Mouse (Mus musculus): ENCODE measurements around the gene Togaram1. TPM values are rescaled to one million over a fixed set of nuclear protein-coding genes. Genes with fewer than 3 reads are reported as not detected.
A peak's percentile ranks its signal among the peaks of the same experiment; 100 is the strongest.

Togaram1 gene
- polyA plus RNA-seq, 1 experiment from 2014 or later: 42.5 TPM

DNA sequence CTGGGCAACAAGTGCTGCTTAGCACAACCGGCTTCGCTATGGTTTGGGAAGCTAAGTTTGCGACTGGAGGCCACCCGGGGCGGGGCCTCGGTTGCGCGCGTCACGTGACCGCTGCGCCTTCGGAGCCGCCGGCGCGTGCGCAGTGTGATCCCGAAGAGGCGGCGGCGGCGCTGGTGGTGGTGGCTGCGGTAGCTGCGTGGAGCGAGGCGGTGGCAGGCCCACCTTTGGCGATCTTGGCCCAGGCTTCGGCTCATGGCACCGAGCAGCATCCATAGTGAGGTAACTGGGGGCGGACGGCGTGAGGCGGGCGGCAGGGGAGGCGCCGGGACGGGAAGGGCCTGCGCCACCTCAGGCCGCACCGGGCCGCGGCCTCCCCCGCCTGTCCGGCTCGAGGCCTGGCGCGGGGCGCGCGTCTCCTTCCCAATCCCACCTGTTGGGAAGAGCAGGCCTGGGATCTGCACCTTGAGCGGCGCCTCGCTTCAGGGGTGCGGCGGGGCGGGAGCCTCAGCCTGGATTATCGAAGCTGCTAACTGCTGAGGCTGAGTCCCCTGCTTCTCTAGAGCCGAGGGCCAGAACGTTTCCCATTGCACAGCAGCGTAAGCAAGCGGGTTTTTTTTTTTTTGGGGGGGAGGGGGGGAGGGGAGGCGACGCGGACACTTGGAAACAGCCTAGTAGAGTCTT lies 70.7 kb downstream of the Togaram1 start, which contains the start of gene Prpf39:
Gene Prpf39, plus strand, starts transcription at position 144 of the 681 bp plus-strand sequence.
- Histone ChIP-seq H3K27ac (ENCODE audit: low read depth, low read length) (peak within 1 kb of the TSS; percentile 85), H3K4me3 (ENCODE audit: low read length) (peak within 1 kb of the TSS; percentile 87), H3K4me1 (ENCODE audit: control insufficient read depth, insufficient read depth, low read length) (peaks cover 15% of the 10 kb centered on the region), H3K4me2 (replicated peaks; ENCODE audit: low read depth, low read length) (peak within 1 kb of the TSS; percentile 49), H3K36me3 (ENCODE audit: control insufficient read depth, insufficient read depth, low read length) (no peaks in the 10 kb centered on the region), H3K9me3 (ENCODE audit: control insufficient read depth, low read length) (no peaks in the 10 kb centered on the region), H3K27me3 (ENCODE audit: control insufficient read depth, insufficient read depth, low read length) (no peaks in the 10 kb centered on the region), H3K9ac (ENCODE audit: low read depth, low read length) (peak within 1 kb of the TSS; percentile 95)
- peak; percentile 96 for ATAC-seq (ENCODE audit: low FRiP score, low TSS enrichment)
- under 1% methylated on average over 63 of the region's 65 CpGs for WGBS

DNA sequence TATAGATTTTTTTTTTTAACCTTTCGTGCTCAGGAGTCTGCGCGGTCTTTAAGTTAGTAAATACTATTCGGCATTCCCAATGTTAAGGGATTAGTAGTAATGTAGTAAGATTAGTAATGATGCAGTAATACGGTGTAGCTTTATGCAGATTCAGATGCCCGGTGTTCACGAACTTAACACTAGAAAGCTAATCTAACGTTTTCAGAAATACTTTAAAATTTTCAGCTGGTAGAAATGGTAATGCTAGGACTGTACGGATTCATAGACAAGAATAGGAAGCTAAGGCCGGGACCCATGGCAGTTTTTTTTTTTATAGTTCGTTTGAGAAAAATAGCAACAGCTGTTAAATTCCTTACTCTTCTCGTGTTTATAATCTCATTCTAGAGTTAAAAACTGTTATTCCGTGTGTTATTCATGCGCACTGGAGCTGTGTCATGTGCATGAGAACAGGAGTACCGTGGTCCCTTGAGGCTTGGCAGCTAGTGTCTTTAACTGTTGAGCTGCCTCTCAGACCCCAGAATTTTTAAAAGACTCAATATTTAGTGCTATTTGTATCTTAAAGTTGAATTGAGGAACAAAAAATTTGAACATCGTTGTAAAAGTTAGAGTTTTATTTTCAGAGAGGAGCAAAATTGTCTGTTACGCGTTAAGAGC lies 71.4 kb downstream of the Togaram1 start:
- WGBS: 16% methylated on average over 18 of the region's 18 CpGs
- Histone ChIP-seq H3K27me3 (ENCODE audit: control insufficient read depth, insufficient read depth, low read length) (no peaks in the 10 kb centered on the region), H3K9me3 (ENCODE audit: control insufficient read depth, low read length) (no peaks in the 10 kb centered on the region), H3K4me1 (ENCODE audit: control insufficient read depth, insufficient read depth, low read length) (peaks cover 15% of the 10 kb centered on the region), H3K9ac (ENCODE audit: low read depth, low read length) (peak overlapping the region; percentile 95), H3K36me3 (ENCODE audit: control insufficient read depth, insufficient read depth, low read length) (no peaks in the 10 kb centered on the region), H3K4me3 (ENCODE audit: low read length) (peak overlapping the region; percentile 87), H3K4me2 (replicated peaks; ENCODE audit: low read depth, low read length) (peak overlapping the region; percentile 49), H3K27ac (ENCODE audit: low read depth, low read length) (no peak overlapping the region)
- ATAC-seq (ENCODE audit: low FRiP score, low TSS enrichment): peak; percentile 9; the same call in 1 of the 2 replicates

- Histone ChIP-seq H3K4me2 (replicated peaks; ENCODE audit: low read depth, low read length) (peak overlapping the region; percentile 49), H3K36me3 (ENCODE audit: control insufficient read depth, insufficient read depth, low read length) (0 out of 2 replicates have a peak, but pooled peaks cover 3% of the 10 kb centered on the region), H3K27me3 (ENCODE audit: control insufficient read depth, insufficient read depth, low read length) (no peaks in the 10 kb centered on the region), H3K9me3 (ENCODE audit: control insufficient read depth, low read length) (no peaks in the 10 kb centered on the region), H3K4me1 (ENCODE audit: control insufficient read depth, insufficient read depth, low read length) (peaks cover 15% of the 10 kb centered on the region), H3K4me3 (ENCODE audit: low read length) (peak overlapping the region; percentile 87), H3K9ac (ENCODE audit: low read depth, low read length) (peak overlapping the region; percentile 95; the same call in 1 of the 2 replicates), H3K27ac (ENCODE audit: low read depth, low read length) (no peak overlapping the region)
- ATAC-seq (ENCODE audit: low FRiP score, low TSS enrichment): no peak
- WGBS: 19% methylated on average over 4 of the region's 4 CpGs
Observed at GRCm38 (mm10) chr12:65037546-65037937, 71.9 kb downstream of the Togaram1 start.

DNA sequence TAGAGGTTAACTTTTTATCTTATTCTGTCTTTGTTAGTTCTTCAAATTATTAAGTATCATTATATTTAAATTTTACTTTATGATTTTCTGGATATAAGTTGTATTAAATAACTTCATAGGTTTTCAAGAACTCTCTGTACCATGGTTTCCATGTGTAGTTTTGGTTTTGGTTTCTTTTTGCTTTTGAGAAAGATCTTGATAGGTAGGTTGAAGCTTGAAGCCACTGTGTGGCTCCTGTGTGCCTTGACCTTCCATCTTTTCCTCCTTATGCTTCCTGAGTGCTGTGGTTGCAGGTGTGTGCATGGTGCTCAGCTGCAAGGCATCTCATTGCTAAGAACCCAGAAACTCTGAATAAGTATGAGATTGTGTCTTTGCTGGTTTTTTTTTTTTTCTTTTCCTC lies 83.2 kb downstream of the Togaram1 start:
- ATAC-seq (ENCODE audit: low FRiP score, low TSS enrichment): no peak
- Histone ChIP-seq H3K27me3 (ENCODE audit: control insufficient read depth, insufficient read depth, low read length) (no peaks in the 10 kb centered on the region), H3K4me1 (ENCODE audit: control insufficient read depth, insufficient read depth, low read length) (no peaks in the 10 kb centered on the region), H3K27ac (ENCODE audit: low read depth, low read length) (no peak overlapping the region), H3K36me3 (ENCODE audit: control insufficient read depth, insufficient read depth, low read length) (peaks cover 55% of the 10 kb centered on the region), H3K9me3 (ENCODE audit: control insufficient read depth, low read length) (no peaks in the 10 kb centered on the region), H3K4me2 (replicated peaks; ENCODE audit: low read depth, low read length) (no peak overlapping the region), H3K4me3 (ENCODE audit: low read length) (no peak overlapping the region), H3K9ac (ENCODE audit: low read depth, low read length) (no peak overlapping the region)

- ATAC-seq (ENCODE audit: low FRiP score, low TSS enrichment): no peak
- Histone ChIP-seq H3K4me1 (ENCODE audit: control insufficient read depth, insufficient read depth, low read length) (no peaks in the 10 kb centered on the region), H3K4me2 (replicated peaks; ENCODE audit: low read depth, low read length) (no peak overlapping the region), H3K27ac (ENCODE audit: low read depth, low read length) (no peak overlapping the region), H3K36me3 (ENCODE audit: control insufficient read depth, insufficient read depth, low read length) (peaks cover 66% of the 10 kb centered on the region), H3K9me3 (ENCODE audit: control insufficient read depth, low read length) (no peaks in the 10 kb centered on the region), H3K27me3 (ENCODE audit: control insufficient read depth, insufficient read depth, low read length) (no peaks in the 10 kb centered on the region), H3K4me3 (ENCODE audit: low read length) (no peak overlapping the region), H3K9ac (ENCODE audit: low read depth, low read length) (no peak overlapping the region)
- 77% methylated on average over 2 of the region's 2 CpGs for WGBS
Observed at GRCm38 (mm10) chr12:65058203-65058602, 92.6 kb downstream of the Togaram1 start.

- Histone ChIP-seq H3K9ac (ENCODE audit: low read depth, low read length) (no peak overlapping the region), H3K27me3 (ENCODE audit: control insufficient read depth, insufficient read depth, low read length) (no peaks in the 10 kb centered on the region), H3K4me2 (replicated peaks; ENCODE audit: low read depth, low read length) (no peak overlapping the region), H3K9me3 (ENCODE audit: control insufficient read depth, low read length) (no peaks in the 10 kb centered on the region), H3K4me3 (ENCODE audit: low read length) (no peak overlapping the region), H3K4me1 (ENCODE audit: control insufficient read depth, insufficient read depth, low read length) (no peaks in the 10 kb centered on the region), H3K27ac (ENCODE audit: low read depth, low read length) (no peak overlapping the region), H3K36me3 (ENCODE audit: control insufficient read depth, insufficient read depth, low read length) (peaks cover 65% of the 10 kb centered on the region)
- ATAC-seq (ENCODE audit: low FRiP score, low TSS enrichment): no peak
Observed at GRCm38 (mm10) chr12:65061082-65061481, 95.5 kb downstream of the Togaram1 start.

DNA sequence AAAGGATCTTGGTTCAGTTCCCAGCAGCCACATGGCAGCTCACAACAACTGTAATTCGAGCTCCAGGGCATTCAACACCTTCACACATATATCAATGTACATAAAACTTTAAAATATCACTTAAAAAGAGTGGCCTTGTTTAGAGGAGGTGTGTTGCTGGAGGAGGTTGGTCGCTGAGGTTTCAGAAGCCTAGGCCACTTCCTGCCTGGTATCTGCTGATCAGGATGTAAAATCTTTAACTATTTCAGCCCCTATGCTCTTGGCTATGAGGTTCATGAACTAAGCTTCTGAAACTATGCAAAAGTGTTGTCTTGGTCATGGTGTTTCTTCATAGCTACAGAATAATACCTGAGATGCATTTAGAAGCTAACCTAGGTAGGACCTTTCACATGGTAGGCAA lies 99.6 kb downstream of the Togaram1 start:
- Histone ChIP-seq H3K4me1 (ENCODE audit: control insufficient read depth, insufficient read depth, low read length) (no peaks in the 10 kb centered on the region), H3K36me3 (ENCODE audit: control insufficient read depth, insufficient read depth, low read length) (peaks cover 72% of the 10 kb centered on the region), H3K4me2 (replicated peaks; ENCODE audit: low read depth, low read length) (no peak overlapping the region), H3K9ac (ENCODE audit: low read depth, low read length) (no peak overlapping the region), H3K27me3 (ENCODE audit: control insufficient read depth, insufficient read depth, low read length) (no peaks in the 10 kb centered on the region), H3K27ac (ENCODE audit: low read depth, low read length) (no peak overlapping the region), H3K9me3 (ENCODE audit: control insufficient read depth, low read length) (no peaks in the 10 kb centered on the region), H3K4me3 (ENCODE audit: low read length) (no peak overlapping the region)
- WGBS: 70% methylated on average over 2 of the region's 2 CpGs
- ATAC-seq (ENCODE audit: low FRiP score, low TSS enrichment): no peak

DNA sequence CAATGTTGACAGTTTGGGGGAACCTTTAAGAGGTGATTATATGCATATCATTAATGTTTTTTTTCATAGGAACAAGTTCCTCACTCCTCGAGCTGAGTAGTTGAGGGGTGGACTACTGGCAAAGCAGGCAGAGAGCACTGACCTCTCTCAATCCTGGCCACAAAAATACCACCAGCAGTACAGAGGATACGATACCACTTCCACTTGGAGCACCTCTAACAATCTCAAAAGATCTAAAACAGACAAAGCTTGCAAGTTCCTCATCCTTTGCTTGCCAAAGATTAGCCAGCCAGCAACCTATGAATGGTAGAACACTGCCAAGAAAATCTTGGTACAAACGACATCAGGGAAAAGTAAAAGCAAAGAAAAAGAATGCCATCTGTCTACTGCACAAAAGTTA lies 100.6 kb downstream of the Togaram1 start:
- WGBS: 82% methylated on average over 3 of the region's 3 CpGs
- Histone ChIP-seq H3K27me3 (ENCODE audit: control insufficient read depth, insufficient read depth, low read length) (no peaks in the 10 kb centered on the region), H3K36me3 (ENCODE audit: control insufficient read depth, insufficient read depth, low read length) (peaks cover 63% of the 10 kb centered on the region)

GRCm38 (mm10) chr12:65068409-65068808 lies 102.8 kb downstream of the Togaram1 start:
- 78% methylated on average over 4 of the region's 4 CpGs for WGBS
- Histone ChIP-seq H3K9ac (ENCODE audit: low read depth, low read length) (no peak overlapping the region), H3K4me2 (replicated peaks; ENCODE audit: low read depth, low read length) (no peak overlapping the region), H3K27ac (ENCODE audit: low read depth, low read length) (no peak overlapping the region), H3K27me3 (ENCODE audit: control insufficient read depth, insufficient read depth, low read length) (no peaks in the 10 kb centered on the region), H3K9me3 (ENCODE audit: control insufficient read depth, low read length) (no peaks in the 10 kb centered on the region), H3K4me1 (ENCODE audit: control insufficient read depth, insufficient read depth, low read length) (no peaks in the 10 kb centered on the region), H3K36me3 (ENCODE audit: control insufficient read depth, insufficient read depth, low read length) (peaks cover 52% of the 10 kb centered on the region), H3K4me3 (ENCODE audit: low read length) (no peak overlapping the region)
- no peak for ATAC-seq (ENCODE audit: low FRiP score, low TSS enrichment)

More for the DNA sequence above, 100.6 kb downstream of the Togaram1 start:
- Histone ChIP-seq H3K9me3 (ENCODE audit: control insufficient read depth, low read length) (no peaks in the 10 kb centered on the region), H3K4me3 (ENCODE audit: low read length) (no peak overlapping the region), H3K9ac (ENCODE audit: low read depth, low read length) (no peak overlapping the region), H3K27ac (ENCODE audit: low read depth, low read length) (no peak overlapping the region), H3K4me2 (replicated peaks; ENCODE audit: low read depth, low read length) (no peak overlapping the region), H3K4me1 (ENCODE audit: control insufficient read depth, insufficient read depth, low read length) (no peaks in the 10 kb centered on the region)
- no peak for ATAC-seq (ENCODE audit: low FRiP score, low TSS enrichment)

Data from kidney, embryonic 14.5 days (tissue).